Mouse (Mus musculus): ENCODE results near the gene Afg3l1.
"Not testable (repeated sequence)": the region's sequence is repeated elsewhere in the genome, so short reads cannot be mapped to it uniquely, and the experiment has no call there.

Afg3l1 gene

GRCm38 (mm10) chr8:123452149-123452548 lies 25.6 kb upstream of the Afg3l1 start:
- Histone ChIP-seq H3K27me3 (ENCODE audit: insufficient read depth, low read length) (no peaks in the 10 kb centered on the region), H3K4me3 (replicated peaks; ENCODE audit: low read length) (no peak overlapping the region), H3K9me3 (ENCODE audit: low read length) (0 out of 2 replicates have a peak, but pooled peaks cover 5% of the 10 kb centered on the region), H3K4me1 (replicated peaks; ENCODE audit: low read depth, low read length) (peaks cover 70% of the 10 kb centered on the region), H3K36me3 (ENCODE audit: insufficient read depth, low read length) (peaks cover 61% of the 10 kb centered on the region)
- TF ChIP-seq NANOG (IDR thresholded peaks at IDR 0.05; ENCODE audit: borderline replicate concordance, low read length) (no peak), CTCF (conservative IDR thresholded peaks at IDR 0.05; ENCODE audit: low read length) (no peak), POU5F1 (IDR thresholded peaks at IDR 0.05; ENCODE audit: borderline replicate concordance, low read length) (no peak)

GRCm38 (mm10) chr8:123453291-123453690 lies 24.4 kb upstream of the Afg3l1 start:
- TF ChIP-seq CTCF (conservative IDR thresholded peaks at IDR 0.05; ENCODE audit: low read length) = no peak
- no peak for TF ChIP-seq POU5F1 (IDR thresholded peaks at IDR 0.05; ENCODE audit: borderline replicate concordance, low read length)
- TF ChIP-seq NANOG (IDR thresholded peaks at IDR 0.05; ENCODE audit: borderline replicate concordance, low read length) = no peak
- peaks cover 58% of the 10 kb centered on the region for H3K4me1 ChIP-seq (replicated peaks; ENCODE audit: low read depth, low read length)
- peaks cover 73% of the 10 kb centered on the region for H3K36me3 ChIP-seq (ENCODE audit: insufficient read depth, low read length)
- peak overlapping the region; percentile 88; the same call in 1 of the 2 replicates for H3K4me3 ChIP-seq (replicated peaks; ENCODE audit: low read length)
- 0 out of 2 replicates have a peak, but pooled peaks cover 5% of the 10 kb centered on the region for H3K9me3 ChIP-seq (ENCODE audit: low read length)
- H3K27me3 ChIP-seq (ENCODE audit: insufficient read depth, low read length) = no peaks in the 10 kb centered on the region

GRCm38 (mm10) chr8:123453951-123454350 lies 23.8 kb upstream of the Afg3l1 start:
- TF ChIP-seq POU5F1 (IDR thresholded peaks at IDR 0.05; ENCODE audit: borderline replicate concordance, low read length) (no peak), NANOG (IDR thresholded peaks at IDR 0.05; ENCODE audit: borderline replicate concordance, low read length) (no peak), CTCF (conservative IDR thresholded peaks at IDR 0.05; ENCODE audit: low read length) (no peak)
- Histone ChIP-seq H3K4me1 (replicated peaks; ENCODE audit: low read depth, low read length) (peaks cover 52% of the 10 kb centered on the region), H3K27me3 (ENCODE audit: insufficient read depth, low read length) (no peaks in the 10 kb centered on the region), H3K4me3 (replicated peaks; ENCODE audit: low read length) (peak overlapping the region; percentile 88), H3K36me3 (ENCODE audit: insufficient read depth, low read length) (peaks cover 79% of the 10 kb centered on the region), H3K9me3 (ENCODE audit: low read length) (0 out of 2 replicates have a peak, but pooled peaks cover 5% of the 10 kb centered on the region)

- Histone ChIP-seq H3K4me3 (replicated peaks; ENCODE audit: low read length) (peak overlapping the region; percentile 88), H3K9me3 (ENCODE audit: low read length) (0 out of 2 replicates have a peak, but pooled peaks cover 5% of the 10 kb centered on the region), H3K36me3 (ENCODE audit: insufficient read depth, low read length) (peaks cover 79% of the 10 kb centered on the region), H3K27me3 (ENCODE audit: insufficient read depth, low read length) (no peaks in the 10 kb centered on the region), H3K4me1 (replicated peaks; ENCODE audit: low read depth, low read length) (peaks cover 49% of the 10 kb centered on the region)
- TF ChIP-seq CTCF (conservative IDR thresholded peaks at IDR 0.05; ENCODE audit: low read length) = no peak
- TF ChIP-seq NANOG (IDR thresholded peaks at IDR 0.05; ENCODE audit: borderline replicate concordance, low read length) = no peak
- TF ChIP-seq POU5F1 (IDR thresholded peaks at IDR 0.05; ENCODE audit: borderline replicate concordance, low read length) = no peak
Observed at GRCm38 (mm10) chr8:123454559-123454958, 23.1 kb upstream of the Afg3l1 start.

- TF ChIP-seq NANOG (IDR thresholded peaks at IDR 0.05; ENCODE audit: borderline replicate concordance, low read length) (no peak), POU5F1 (IDR thresholded peaks at IDR 0.05; ENCODE audit: borderline replicate concordance, low read length) (no peak), CTCF (conservative IDR thresholded peaks at IDR 0.05; ENCODE audit: low read length) (no peak)
- H3K27me3 ChIP-seq (ENCODE audit: insufficient read depth, low read length) = no peaks in the 10 kb centered on the region
- no peaks in the 10 kb centered on the region for H3K9me3 ChIP-seq (ENCODE audit: low read length)
- no peak overlapping the region for H3K4me3 ChIP-seq (replicated peaks; ENCODE audit: low read length)
- peaks cover 58% of the 10 kb centered on the region for H3K36me3 ChIP-seq (ENCODE audit: insufficient read depth, low read length)
- H3K4me1 ChIP-seq (replicated peaks; ENCODE audit: low read depth, low read length) = peaks cover 19% of the 10 kb centered on the region; the same call in 1 of the 2 replicates
Observed at GRCm38 (mm10) chr8:123463651-123464050, 14.1 kb upstream of the Afg3l1 start.

GRCm38 (mm10) chr8:123467476-123467875 lies 10.2 kb upstream of the Afg3l1 start:
- H3K4me3 ChIP-seq (replicated peaks; ENCODE audit: low read length) = no peak overlapping the region
- no peaks in the 10 kb centered on the region for H3K27me3 ChIP-seq (ENCODE audit: insufficient read depth, low read length)
- TF ChIP-seq POU5F1 (IDR thresholded peaks at IDR 0.05; ENCODE audit: borderline replicate concordance, low read length) (no peak), CTCF (conservative IDR thresholded peaks at IDR 0.05; ENCODE audit: low read length) (no peak), NANOG (IDR thresholded peaks at IDR 0.05; ENCODE audit: borderline replicate concordance, low read length) (no peak)
- peaks cover 22% of the 10 kb centered on the region for H3K36me3 ChIP-seq (ENCODE audit: insufficient read depth, low read length)
- H3K4me1 ChIP-seq (replicated peaks; ENCODE audit: low read depth, low read length) = peaks cover 4% of the 10 kb centered on the region; the same call in 1 of the 2 replicates
- no peaks in the 10 kb centered on the region for H3K9me3 ChIP-seq (ENCODE audit: low read length)

- H3K9me3 ChIP-seq (ENCODE audit: low read length); H3K4me3 ChIP-seq (replicated peaks; ENCODE audit: low read length); H3K4me1 ChIP-seq (replicated peaks; ENCODE audit: low read depth, low read length); H3K36me3 ChIP-seq (ENCODE audit: insufficient read depth, low read length); H3K27me3 ChIP-seq (ENCODE audit: insufficient read depth, low read length): not testable (repeated sequence)
Observed at GRCm38 (mm10) chr8:123472991-123473390, 4.7 kb upstream of the Afg3l1 start.

GRCm38 (mm10) chr8:123474549-123474948 lies 3.2 kb upstream of the Afg3l1 start:
- H3K9me3 ChIP-seq (ENCODE audit: low read length); H3K36me3 ChIP-seq (ENCODE audit: insufficient read depth, low read length); H3K27me3 ChIP-seq (ENCODE audit: insufficient read depth, low read length); H3K4me3 ChIP-seq (replicated peaks; ENCODE audit: low read length): not testable (repeated sequence)
- H3K4me1 ChIP-seq (replicated peaks; ENCODE audit: low read depth, low read length) = peaks cover 16% of the 10 kb centered on the region

- TF ChIP-seq NANOG (IDR thresholded peaks at IDR 0.05; ENCODE audit: borderline replicate concordance, low read length) (no peak), CTCF (conservative IDR thresholded peaks at IDR 0.05; ENCODE audit: low read length) (no peak), POU5F1 (IDR thresholded peaks at IDR 0.05; ENCODE audit: borderline replicate concordance, low read length) (no peak)
Observed at GRCm38 (mm10) chr8:123476911-123477736, 579 bp upstream of the Afg3l1 start.

More at GRCm38 (mm10) chr8:123476911-123477736, 579 bp upstream of the Afg3l1 start:
- Histone ChIP-seq H3K4me3 (replicated peaks; ENCODE audit: low read length) (peak overlapping the region; percentile 90), H3K4me1 (replicated peaks; ENCODE audit: low read depth, low read length) (peaks cover 17% of the 10 kb centered on the region), H3K36me3 (ENCODE audit: insufficient read depth, low read length) (peaks cover 23% of the 10 kb centered on the region), H3K27me3 (ENCODE audit: insufficient read depth, low read length) (no peaks in the 10 kb centered on the region), H3K9me3 (ENCODE audit: low read length) (no peaks in the 10 kb centered on the region)
